Mouse (Mus musculus) lung, postnatal 14 days (tissue): ENCODE results near the gene Zswim8.
"Not testable (repeated sequence)": the region's sequence is repeated elsewhere in the genome, so short reads cannot be mapped to it uniquely, and the experiment has no call there.

ENCODE experiments used
- DNase-seq: peaks from one replicate; pipeline ENCODE4 v3.0.0; 2021

The Zswim8 gene

DNA sequence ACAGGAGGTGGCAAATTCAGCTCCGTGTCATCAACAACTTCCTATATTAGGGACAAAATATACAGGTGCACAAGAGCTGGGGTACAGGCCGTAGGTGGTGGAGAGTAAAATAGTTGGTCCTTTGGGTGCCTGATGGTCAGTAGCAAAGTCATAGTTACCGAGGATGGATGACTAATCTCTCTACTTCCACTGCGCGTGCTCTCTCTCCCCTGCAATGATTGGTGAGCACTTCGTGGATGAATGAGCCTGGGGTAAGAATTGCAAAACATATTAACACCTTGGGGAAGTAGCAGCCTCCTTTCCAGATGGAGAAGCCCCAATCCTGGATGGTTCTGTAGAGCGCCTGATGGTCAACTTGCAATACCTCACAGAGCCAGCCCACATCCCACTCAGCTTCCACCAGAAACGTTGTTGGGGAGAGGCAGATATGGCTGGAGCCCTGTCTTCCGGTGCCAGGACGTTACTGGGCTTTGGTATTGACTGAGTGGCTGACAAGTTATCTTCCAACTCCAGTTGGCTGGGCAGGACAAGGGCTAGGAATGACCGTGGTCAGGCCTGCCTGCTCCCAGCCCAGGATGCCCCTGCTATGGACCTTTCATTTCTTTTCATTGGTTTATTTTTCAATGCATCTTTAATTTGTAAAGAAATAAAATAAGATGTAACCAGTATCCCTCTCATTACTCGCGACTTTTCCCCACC lies 13.0 kb upstream of the Zswim8 start:
- DNase-seq = no peak

DNA sequence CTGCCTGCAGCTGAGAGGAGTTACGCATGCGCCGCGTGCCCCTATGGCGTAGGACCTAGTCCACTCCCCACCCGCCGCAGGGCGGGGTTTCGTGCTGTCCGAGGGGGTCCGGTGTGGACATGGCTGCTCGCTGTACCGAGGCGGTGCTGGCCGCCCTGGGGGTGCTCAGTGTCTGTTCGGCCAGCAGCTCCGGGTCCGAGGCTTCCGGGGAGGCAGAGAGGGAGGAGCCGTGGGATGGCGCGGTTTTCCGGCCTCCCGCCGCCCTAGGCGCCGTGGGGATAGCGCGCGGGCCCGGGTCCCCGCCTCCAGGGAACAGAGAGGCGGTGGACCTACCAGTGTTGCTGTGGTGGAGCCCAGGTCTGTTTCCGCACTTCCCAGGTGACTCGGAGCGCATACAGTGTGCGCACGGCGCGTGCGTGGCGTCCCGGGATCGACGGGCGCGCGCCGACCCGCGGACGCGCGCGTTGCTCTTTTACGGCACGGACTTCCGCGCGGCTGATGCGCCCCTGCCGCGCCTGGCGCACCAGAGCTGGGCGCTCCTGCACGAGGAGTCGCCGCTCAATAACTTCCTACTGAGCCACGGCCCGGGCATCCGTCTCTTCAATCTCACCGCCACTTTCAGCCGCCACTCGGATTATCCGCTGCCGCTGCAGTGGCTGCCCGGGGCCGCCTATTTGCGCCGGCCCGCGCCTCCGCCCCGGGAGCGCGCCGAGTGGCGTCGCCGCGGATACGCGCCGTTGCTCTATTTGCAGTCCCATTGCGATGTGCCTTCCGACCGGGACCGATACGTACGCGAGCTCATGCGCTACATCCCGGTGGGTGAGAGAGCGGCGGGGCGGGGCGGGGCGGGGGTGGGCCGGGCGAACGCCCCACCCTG lies 12.2 kb upstream of the Zswim8 start, which contains the start of gene Fut11:
Fut11 (plus strand) TSS at position 85 of the 877 bp plus-strand sequence.
- DNase-seq = peak; percentile 89

DNA sequence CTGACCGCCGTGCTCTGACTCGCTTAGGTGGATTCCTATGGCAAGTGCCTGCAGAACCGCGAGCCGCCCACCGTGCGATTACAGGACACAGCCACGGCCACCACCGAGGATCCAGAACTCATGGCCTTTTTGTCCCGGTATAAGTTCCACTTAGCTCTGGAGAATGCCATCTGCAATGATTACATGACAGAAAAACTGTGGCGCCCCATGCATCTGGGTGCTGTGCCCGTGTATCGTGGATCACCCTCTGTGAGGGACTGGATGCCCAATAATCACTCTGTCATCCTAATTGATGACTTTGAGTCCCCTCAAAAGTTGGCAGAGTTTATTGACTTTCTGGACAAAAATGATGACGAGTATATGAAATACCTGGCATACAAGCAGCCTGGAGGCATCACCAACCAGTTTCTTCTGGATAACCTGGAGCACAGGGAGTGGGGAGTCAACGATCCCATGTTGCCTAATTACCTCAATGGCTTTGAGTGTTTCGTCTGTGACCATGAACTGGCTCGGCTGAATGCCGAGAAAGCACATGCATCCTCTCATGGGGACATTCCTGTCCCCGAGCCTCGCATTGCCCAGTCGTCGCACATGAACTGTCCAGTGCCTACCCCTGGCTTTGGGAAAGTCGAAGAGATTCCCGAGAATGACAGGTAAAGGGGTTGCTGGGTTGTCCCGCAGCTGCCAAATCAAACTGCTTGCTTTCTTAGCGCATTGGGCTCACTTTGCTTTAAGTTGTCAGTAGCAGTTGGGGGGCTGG lies 11.4 kb upstream of the Zswim8 start:
- DNase-seq = no peak

DNA sequence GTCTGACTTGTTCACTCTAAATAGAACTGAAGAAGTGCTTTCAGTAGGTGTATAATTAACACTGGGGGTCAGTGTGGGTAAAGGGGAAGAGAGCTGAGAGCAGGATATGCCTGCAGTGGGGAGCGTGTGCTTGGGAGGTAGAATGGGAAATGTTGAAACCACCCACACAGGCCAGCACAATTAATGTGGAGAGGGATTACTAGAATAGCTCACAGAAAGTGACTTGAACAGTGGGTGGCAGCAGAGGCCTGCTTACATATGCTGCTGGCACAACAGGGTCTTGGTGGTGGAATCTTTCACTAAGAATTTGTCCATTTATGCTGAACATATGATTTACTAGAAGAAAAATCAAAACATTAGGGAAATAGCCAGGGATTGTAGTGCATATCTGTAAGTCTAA lies 10.4 kb upstream of the Zswim8 start:
- DNase-seq = peak; percentile 63

DNA sequence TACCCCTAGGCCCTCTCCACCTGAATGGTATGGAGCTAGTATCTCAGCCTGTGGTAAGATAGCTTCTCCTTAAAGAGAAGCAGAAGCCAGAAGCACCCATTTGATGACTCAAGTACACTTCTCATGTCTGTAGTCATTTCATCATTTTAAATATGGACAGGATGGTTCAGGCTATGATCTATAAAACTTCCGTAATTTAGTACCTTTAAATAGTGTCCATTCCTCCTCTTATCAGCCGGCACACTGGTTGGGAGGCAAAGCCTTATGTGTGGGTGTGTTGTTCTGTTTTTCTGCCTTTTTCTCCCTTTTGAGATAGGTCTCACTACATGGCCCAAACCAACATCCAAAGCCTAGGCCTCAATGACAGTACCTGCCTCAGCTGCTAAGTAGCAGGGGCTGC lies 8.8 kb upstream of the Zswim8 start:
- DNase-seq = no peak

DNA sequence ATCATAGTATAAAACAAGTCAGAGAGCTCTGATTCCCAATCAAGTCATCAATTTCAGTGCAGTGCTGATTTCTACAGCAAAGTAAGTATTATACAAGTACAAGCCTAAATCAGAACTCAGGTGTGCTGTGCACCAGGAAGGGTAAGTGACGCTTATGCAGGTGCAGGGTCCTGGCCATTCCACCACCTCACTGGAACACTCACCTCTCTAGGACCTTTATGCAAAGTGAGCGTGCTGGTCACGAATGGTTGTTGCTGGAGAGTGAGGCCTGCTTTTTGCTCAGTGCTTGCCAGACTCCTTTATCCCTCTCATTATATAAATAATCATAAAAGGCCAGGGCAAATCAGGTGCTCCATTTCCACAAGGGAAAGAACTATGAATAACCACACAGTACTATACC lies 7.0 kb upstream of the Zswim8 start:
- no peak for DNase-seq

DNA sequence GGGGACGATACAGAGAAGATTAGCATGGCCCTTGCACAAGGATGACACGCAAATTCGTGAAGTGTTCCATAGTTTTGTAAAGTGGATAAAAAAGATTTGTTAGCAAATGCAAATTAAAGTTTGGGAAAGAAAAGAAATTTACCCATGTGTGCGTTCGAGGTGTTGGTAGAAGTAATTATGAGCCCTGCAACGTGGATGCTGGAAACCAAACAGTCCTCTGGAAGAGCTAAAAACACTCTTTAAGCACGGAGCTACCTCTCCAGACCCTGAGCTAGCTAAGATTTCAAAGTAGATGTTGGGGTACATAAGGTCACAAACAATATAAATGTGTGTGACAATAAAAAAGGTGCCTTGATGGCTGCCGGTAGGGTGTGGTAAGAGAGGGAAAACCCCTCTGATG lies 5.8 kb upstream of the Zswim8 start:
- DNase-seq = no peak

DNA sequence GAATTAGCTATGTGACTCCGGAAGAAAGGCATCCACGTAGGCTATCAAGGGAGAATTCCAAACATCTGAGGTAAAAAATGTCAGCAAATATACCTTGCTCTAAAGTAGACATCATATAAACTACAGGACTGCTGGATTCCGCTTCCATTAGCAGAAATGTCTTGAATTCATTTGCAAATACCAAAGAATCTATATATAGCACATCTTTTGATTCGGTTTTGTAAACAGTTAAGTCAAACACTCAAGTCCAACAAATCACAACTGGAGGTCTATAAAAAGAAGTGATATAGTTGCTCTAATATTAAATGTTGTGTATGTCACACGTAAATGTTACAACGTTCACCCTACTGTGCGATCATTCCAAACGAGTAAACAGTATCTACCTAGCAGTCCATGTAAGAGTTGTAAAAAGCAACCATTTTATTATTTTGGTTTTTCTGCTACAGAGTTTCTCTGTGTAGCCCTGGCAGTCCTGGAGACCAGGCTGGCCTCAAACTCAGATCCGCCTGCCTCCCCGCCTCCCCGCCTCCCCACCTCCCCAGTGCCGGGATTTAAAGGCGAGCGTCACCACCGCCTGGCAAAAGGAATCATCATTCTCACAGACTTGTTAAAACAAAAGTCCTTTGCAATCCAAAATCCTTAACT lies 5.1 kb upstream of the Zswim8 start:
- no peak for DNase-seq

DNA sequence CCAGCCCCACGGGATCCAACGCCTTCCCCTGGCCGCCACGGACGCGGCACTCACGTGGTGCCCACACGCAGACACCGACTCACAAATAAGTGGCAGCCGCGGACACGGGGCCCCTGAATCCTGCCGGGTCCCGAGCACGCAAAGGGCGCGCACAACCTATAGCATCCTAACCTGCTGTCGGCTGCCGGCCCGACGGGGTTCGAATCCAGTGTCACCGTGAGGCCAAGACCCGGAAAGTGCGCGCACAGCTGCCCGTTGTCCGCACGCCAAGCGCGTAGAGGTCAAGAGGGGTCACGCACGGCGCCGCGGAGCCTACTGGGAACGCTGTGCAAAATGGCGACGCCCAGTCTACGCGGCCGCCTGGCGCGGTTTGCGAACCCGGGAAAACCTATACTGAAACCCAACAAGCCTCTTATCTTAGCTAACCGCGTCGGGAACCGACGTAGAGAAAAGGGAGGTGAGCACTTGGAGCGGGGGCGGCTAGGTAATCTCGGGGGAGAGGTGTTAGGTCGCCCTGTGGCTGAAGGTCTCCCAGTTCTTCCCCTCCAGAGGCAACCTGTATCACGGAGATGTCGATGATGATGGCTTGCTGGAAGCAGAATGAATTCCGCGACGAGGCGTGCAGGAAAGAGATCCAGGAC lies 4.5 kb upstream of the Zswim8 start, which contains the start of gene Chchd1:
Chchd1 (plus strand) TSS at position 266 of the 641 bp plus-strand sequence.
- DNase-seq = peak; percentile 94

DNA sequence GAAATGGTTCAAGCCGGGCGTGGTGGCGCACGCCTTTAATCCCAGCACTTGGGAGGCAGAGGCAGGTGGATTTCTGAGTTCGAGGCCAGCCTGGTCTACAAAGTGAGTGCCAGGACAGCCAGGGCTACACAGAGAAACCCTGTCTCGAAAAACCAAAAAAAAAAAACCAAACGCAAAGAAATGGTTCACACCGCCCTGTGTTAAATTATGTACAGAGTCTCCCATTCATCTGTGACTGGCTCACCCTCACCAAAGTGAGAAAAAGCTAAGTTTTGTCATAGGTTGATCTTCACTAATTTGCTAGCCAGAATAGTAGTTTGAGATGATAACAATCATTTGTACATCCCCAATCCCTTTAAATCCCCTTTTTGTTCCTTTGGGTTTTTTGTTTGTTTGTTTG lies 3.9 kb upstream of the Zswim8 start:
- not testable (repeated sequence) for DNase-seq

DNA sequence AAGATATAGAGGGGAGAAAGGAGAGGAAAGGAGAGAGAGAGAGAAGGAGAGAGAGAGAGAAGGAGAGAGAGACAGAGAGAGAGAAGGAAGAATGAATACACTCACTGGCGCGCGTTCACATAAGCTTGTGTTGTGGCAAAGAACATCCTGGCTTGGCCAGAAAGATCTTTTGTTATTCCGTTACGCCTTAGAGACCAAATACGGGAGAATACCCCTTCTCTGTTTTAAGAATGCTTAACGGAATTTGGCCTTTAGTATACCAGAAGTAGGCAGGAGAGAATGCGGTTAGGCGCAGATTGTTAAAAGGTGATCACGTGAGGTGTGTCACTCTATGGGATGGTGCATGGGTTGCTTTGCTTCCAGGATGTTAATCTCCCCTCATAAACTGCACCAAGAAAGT lies 887 bp downstream of the Zswim8 start:
- DNase-seq = no peak

DNA sequence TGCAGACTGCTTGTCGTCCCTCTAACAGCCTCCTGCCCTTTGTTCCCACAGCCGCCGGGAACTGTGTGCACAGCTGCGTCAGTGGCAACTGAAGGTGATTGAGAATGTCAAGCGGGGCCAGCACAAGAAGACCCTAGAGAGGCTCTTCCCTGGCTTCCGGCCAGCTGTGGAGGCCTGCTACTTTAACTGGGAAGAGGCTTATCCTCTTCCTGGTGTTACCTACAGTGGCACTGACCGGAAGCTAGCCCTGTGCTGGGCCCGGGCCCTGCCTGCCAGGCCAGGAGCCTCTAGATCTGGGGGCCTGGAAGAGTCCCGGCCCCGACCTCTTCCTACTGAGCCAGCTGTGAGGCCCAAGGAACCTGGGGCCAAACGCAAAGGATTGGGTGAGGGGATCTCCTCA lies 6.5 kb downstream of the Zswim8 start:
- DNase-seq = no peak

DNA sequence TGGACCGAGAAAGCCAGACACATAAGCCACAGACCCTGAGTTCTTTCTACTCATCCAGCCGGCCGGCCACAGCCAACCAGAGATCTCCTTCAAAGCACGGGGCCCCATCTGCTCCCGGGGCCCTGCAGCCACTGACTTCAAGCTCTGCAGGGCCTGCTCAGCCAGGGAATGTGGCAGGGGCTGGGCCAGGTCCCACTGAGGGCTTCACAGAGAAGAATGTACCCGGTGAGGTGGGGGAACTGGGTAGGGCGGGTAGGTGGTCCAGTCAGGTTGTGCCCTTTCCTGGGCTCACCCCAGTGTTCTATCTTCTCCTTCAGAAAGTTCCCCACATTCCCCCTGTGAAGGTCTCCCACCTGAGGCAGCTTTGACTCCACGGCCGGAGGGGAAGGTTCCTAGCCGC lies 11.1 kb downstream of the Zswim8 start:
- no peak for DNase-seq

DNA sequence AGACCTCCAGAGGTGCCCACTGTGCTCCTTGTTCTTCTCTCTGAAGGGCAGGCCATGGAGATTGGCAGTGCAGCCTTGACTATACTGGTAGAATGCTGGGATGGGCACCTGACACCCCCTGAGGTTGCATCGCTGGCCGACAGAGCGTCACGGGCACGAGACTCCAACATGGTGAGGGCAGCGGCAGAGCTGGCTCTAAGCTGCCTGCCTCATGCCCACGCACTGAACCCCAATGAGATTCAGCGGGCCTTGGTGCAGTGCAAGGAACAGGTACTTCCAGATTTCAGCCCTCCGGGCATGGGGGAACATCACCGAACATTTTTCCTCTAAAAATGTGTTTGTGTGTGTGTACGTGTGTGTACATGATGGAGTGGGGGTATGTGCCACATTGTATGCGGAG lies 12.4 kb downstream of the Zswim8 start:
- DNase-seq = no peak

DNA sequence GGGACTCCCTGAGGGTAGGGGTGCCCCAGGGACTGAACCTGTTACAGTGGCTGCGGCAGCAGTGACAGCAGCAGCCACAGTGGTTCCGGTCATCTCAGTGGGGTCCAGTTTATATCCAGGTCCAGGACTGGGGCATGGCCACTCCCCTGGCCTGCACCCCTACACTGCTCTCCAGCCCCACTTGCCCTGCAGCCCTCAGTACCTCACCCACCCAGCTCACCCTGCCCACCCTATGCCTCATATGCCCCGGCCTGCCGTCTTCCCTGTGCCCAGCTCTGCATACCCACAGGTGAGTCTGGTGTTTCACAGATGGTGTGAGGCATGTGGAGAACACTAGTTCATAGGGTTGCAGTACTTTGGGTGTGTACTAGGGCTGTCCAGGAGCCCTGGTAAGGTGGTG lies 14.0 kb downstream of the Zswim8 start:
- no peak for DNase-seq

DNA sequence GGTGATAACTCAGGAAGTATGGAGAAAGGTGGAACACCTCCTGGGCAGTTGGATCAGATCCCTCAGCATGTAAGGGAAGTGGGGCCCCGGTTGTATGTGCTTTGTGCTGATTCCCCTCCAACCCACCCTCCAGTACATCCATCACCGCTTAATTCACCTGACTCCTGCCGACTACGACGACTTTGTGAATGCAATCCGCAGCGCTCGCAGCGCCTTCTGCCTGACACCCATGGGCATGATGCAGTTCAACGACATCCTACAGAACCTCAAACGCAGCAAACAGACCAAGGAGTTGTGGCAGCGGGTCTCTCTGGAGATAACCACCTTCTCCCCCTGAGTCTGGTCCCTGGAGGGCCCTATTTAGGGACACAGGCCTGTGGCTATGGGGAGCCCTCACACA lies 15.7 kb downstream of the Zswim8 start:
- DNase-seq = no peak

DNA sequence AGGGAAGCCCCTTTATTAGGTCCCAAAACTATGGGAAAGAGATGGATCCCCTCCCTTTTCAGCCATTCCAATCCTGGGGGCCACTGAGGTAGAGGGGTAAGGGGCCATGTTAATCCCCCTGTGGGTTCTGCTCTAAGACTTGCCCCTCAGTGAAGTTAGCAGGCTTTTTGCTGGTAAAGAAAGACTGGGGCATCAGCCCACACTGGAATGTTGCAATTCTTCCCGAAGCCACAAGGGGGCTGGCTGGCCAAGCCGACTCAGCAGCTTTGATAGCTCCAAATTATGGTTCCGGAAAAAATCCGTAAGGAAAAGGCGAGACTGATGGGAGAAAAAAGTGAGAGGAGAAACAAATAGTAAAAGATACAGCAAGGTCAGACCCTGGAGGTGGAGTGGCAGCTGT lies 16.7 kb downstream of the Zswim8 start:
- peak; percentile 74 for DNase-seq

DNA sequence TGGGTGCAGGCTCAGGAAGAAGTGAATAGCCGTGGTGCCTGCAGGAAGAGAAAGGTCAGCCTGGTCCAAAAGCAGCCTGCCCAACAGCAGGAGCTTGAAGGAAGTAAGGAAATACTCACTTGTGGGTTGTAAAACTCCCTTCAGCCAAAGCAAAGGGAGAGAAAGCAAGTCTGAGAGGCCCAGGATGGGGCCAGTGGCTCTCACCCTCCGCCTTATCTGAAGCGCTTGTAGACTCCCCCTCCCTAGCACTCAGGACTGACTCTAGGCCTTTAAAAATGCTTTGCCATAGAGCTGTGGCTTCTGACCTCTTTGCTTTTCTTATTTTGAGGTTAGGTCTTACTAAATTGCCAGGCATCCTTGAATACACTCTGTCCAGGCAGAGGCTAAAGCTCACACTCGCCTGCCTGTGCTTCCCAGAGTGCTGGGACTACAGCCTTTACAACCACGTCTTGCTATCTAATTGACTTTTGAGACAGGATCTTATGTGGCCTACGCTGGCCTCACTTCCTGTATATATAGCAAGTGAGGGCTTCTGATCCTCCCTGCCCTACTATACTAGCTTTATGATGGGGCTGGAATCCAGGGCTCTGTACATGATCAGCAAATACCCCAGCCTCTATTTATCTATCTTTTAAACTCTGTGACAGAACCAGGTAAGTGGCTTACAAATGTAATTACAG lies 18.4 kb downstream of the Zswim8 start:
- no peak for DNase-seq

DNA sequence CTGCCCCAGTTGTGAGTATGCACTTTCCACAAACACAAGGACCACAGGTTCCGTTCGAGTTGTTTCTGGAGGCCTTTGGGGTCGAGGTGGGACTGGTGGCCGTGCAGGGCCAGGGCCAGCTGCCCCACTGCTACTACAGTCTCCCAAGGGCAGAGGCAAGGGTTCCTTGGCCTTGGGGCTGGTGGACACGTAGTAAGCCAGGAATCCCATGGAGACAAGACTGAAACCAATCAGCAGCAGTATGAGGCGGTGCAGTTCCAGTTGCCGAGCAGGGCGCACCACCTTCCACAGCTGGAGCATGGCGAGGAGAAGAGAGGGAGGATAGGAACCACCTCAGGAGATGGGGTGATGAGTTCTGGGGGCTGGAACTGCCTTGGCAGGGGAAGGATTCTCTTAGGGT lies 22.5 kb downstream of the Zswim8 start:
- DNase-seq = no peak

DNA sequence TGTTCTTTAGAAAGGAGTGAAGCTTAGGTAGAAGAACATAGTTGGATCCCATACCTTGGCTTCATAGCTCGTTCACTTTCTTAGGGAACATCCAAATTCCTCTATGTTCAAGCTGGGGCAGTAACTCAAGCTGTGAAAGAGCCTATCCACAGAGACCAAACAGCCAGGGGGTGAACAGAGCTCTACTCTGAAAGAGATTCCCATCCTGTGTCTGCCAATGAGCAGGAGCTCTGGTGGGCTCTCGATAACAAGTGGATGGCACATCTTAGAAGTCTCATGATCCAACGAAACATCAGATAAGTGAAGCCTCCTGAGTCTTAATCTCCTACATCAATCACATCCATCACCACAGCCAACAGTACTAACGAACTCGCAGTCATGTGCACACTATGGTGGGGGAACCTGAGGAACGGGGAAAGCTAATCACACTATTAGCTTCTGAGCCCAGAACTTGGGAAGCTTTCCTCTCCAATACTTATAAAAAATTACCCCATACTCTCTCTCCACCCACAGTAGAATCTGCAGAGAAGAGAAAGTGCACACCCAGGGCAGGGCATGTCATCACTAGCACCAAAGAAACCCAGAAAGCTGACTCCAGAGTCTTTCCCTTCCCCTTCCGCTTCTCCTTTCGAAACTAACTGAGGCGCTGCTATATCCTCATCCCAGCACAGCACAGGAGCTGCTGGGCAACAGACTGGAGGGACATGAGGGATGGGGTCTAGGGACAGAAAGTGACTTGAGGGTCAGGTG lies 23.7 kb downstream of the Zswim8 start:
- no peak for DNase-seq
